Mouse (Mus musculus) stomach, postnatal 0 days (tissue): ENCODE data around the gene Nup133. TPM values are rescaled to one million over a fixed set of nuclear protein-coding genes. Genes with fewer than 3 reads are reported as not detected.

Experiments
- ATAC-seq: fragments of 200-750 bp; cut with Nextera tagmentation; 2 replicates; pipeline ENCODE4 v1.8.0; 2017; ENCODE audit not compliant: low FRiP score, low TSS enrichment
- DNase-seq: peaks from one replicate; pipeline ENCODE4 v3.0.0-alpha.2; 2016; ENCODE audit warnings: low spot score
- H3K27ac ChIP-seq: fragments of 300-500 bp; sonication (generic); replicated peaks from 2 replicates; pipeline ENCODE4 v1.5.1; 2014; ENCODE audit warnings: mild to moderate bottlenecking, control low read depth
- H3K27me3 ChIP-seq: fragments of 300-500 bp; sonication (generic); 2 replicates; pipeline ENCODE4 v1.6.1; 2014; ENCODE audit warnings: low read length; ENCODE audit not compliant: control insufficient read depth, insufficient read depth
- H3K36me3 ChIP-seq: fragments of 300-500 bp; sonication (generic); 2 replicates; pipeline ENCODE4 v1.6.1; 2014; ENCODE audit warnings: low read length, mixed read lengths; ENCODE audit not compliant: control insufficient read depth, insufficient read depth
- H3K4me1 ChIP-seq: fragments of 300-500 bp; sonication (generic); replicated peaks from 2 replicates; pipeline ENCODE4 v1.6.1; 2014; ENCODE audit warnings: antibody characterized with exemption; ENCODE audit not compliant: control insufficient read depth, insufficient read depth
- H3K4me2 ChIP-seq: fragments of 300-500 bp; sonication (generic); replicated peaks from 2 replicates; pipeline ENCODE4 v1.6.1; 2014; ENCODE audit warnings: low read depth, mild to moderate bottlenecking, control low read depth, moderate library complexity
- H3K4me3 ChIP-seq: fragments of 300-500 bp; sonication (generic); 2 replicates; pipeline ENCODE4 v1.5.1; 2014; ENCODE audit warnings: low read depth, low read length, control low read depth
- H3K9ac ChIP-seq: fragments of 300-500 bp; sonication (generic); 2 replicates; pipeline ENCODE4 v1.6.1; 2014; ENCODE audit warnings: mild to moderate bottlenecking, low read length, control low read depth, mixed read lengths
- H3K9me3 ChIP-seq: fragments of 300-500 bp; sonication (generic); 2 replicates; pipeline ENCODE4 v1.6.1; 2016; ENCODE audit warnings: low read length; ENCODE audit not compliant: control insufficient read depth
- CTCF ChIP-seq: IDR thresholded peaks from 2 replicates; pipeline ENCODE4 v1.5.1; 2016; ENCODE audit warnings: antibody characterized with exemption, low read depth, mild to moderate bottlenecking, moderate library complexity
- EP300 ChIP-seq: optimal IDR thresholded peaks from 2 replicates; pipeline ENCODE3; 2016; ENCODE audit warnings: antibody characterized with exemption
- WGBS: fragments of 180-500 bp; shearing (Covaris S2); extraction: QIAGEN DNeasy Blood & Tissue Kit; methylation state at CpG from one replicate; pipeline ENCODE4 v1.1.7; 2014; 5-methylcytosine and 5-hydroxymethylcytosine counted together
- polyA plus RNA-seq: library from polyadenylated mRNA; unstranded; fragments of >200 nt; fragmentation: Nextera tagmentation; extraction: Ambion mirVana; gene quantifications from 2 replicates; pipeline ENCODE4 v1.2.1, GENCODE M21; 2015

Gene Nup133
- 8.2 and 8.5 TPM in 2 replicates for polyA plus RNA-seq

- Histone ChIP-seq H3K9me3 (no peaks in the 10 kb centered on the region), H3K4me1 (no peaks in the 10 kb centered on the region; the same call in 1 of the 2 replicates), H3K27me3 (no peaks in the 10 kb centered on the region), H3K36me3 (peaks cover 7% of the 10 kb centered on the region; the same call in 1 of the 2 replicates), H3K4me3 (peak within 1 kb of the TSS; percentile 77), H3K4me2 (peak within 1 kb of the TSS; percentile 93), H3K9ac (peak within 1 kb of the TSS; percentile 87), H3K27ac (peak within 1 kb of the TSS; percentile 94)
- DNase-seq: peak; percentile 100
- ATAC-seq: peak; percentile 87
- WGBS: under 1% methylated on average over 77 of the region's 77 CpGs
- TF ChIP-seq CTCF (no peak), EP300 (no peak)
Observed at GRCm38 (mm10) chr8:123948942-123949685, at the start of gene Nup133. Nup133 (minus strand) TSS chr8:123949265.

- no peak overlapping the region for H3K4me3 ChIP-seq
- H3K4me1 ChIP-seq: peaks cover 4% of the 10 kb centered on the region; the same call in 1 of the 2 replicates
- H3K36me3 ChIP-seq: peaks cover 5% of the 10 kb centered on the region
- H3K9ac ChIP-seq: no peak overlapping the region
- TF ChIP-seq CTCF (no peak), EP300 (peak; percentile 95)
- no peaks in the 10 kb centered on the region for H3K9me3 ChIP-seq
- H3K27ac ChIP-seq: peak overlapping the region; percentile 79
- ATAC-seq: peak; percentile 86
- WGBS: 58% methylated on average over 3 of the region's 3 CpGs
- H3K27me3 ChIP-seq: no peaks in the 10 kb centered on the region
- peak; percentile 52 for DNase-seq
- no peak overlapping the region for H3K4me2 ChIP-seq
Observed at GRCm38 (mm10) chr8:123993997-123994396, 44.9 kb upstream of the Nup133 start.

GRCm38 (mm10) chr8:123993597-123993996, 44.5 kb upstream of the Nup133 start:
- WGBS: 54% methylated on average over 5 of the region's 5 CpGs
- Histone ChIP-seq H3K27me3 (no peaks in the 10 kb centered on the region), H3K4me3 (no peak overlapping the region), H3K9ac (no peak overlapping the region), H3K36me3 (peaks cover 5% of the 10 kb centered on the region), H3K9me3 (no peaks in the 10 kb centered on the region), H3K27ac (peak overlapping the region; percentile 79), H3K4me2 (no peak overlapping the region), H3K4me1 (peaks cover 4% of the 10 kb centered on the region; the same call in 1 of the 2 replicates)
- no peak for TF ChIP-seq EP300
- TF ChIP-seq CTCF: no peak
- ATAC-seq (peak; percentile 47; the same call in 1 of the 2 replicates), DNase-seq (peak; percentile 36)

- TF ChIP-seq CTCF (peak; percentile 76), EP300 (no peak)
- Histone ChIP-seq H3K4me2 (no peak overlapping the region), H3K4me1 (peaks cover 4% of the 10 kb centered on the region; the same call in 1 of the 2 replicates), H3K27me3 (no peaks in the 10 kb centered on the region), H3K36me3 (peaks cover 5% of the 10 kb centered on the region), H3K9me3 (no peaks in the 10 kb centered on the region), H3K9ac (no peak overlapping the region), H3K4me3 (no peak overlapping the region), H3K27ac (no peak overlapping the region)
- 69% methylated on average over 8 of the region's 8 CpGs for WGBS
- ATAC-seq (peak; percentile 20; the same call in 1 of the 2 replicates), DNase-seq (peak; percentile 64)
Observed at GRCm38 (mm10) chr8:123992587-123992986, 43.5 kb upstream of the Nup133 start.

GRCm38 (mm10) chr8:123990277-123991049, 41.4 kb upstream of the Nup133 start:
- Histone ChIP-seq H3K4me3 (no peak overlapping the region), H3K9ac (no peak overlapping the region), H3K27ac (no peak overlapping the region), H3K4me2 (no peak overlapping the region), H3K27me3 (no peaks in the 10 kb centered on the region), H3K36me3 (no peaks in the 10 kb centered on the region), H3K9me3 (no peaks in the 10 kb centered on the region), H3K4me1 (peaks cover 4% of the 10 kb centered on the region; the same call in 1 of the 2 replicates)
- no peak for DNase-seq
- WGBS: 68% methylated on average over 13 of the region's 13 CpGs
- no peak for ATAC-seq
- TF ChIP-seq CTCF (no peak), EP300 (no peak)
